Mouse (Mus musculus): ENCODE results near the gene Bak1.

Bak1 gene

DNA sequence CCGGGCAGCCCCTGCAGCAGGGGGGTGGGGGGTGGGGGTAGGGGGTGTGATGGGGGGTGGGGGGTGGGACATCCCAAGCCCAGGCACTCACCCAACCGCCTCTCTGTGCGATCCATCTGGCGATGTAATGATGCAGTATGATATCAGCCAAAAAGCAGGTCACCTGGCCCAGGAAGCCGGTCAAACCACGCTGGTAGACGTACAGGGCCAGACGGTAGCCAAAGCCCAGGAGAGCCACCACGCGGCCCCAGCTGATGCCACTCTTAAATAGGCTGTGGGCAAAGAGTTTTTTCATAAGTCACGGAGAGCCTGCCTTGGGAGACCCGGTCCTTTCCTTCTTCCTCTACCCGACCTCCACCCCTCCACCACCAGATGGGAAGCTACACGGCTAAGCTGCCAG lies 7.7 kb downstream of the Bak1 start:
- DNase-seq (ENCODE audit: low spot score) = no peak

DNA sequence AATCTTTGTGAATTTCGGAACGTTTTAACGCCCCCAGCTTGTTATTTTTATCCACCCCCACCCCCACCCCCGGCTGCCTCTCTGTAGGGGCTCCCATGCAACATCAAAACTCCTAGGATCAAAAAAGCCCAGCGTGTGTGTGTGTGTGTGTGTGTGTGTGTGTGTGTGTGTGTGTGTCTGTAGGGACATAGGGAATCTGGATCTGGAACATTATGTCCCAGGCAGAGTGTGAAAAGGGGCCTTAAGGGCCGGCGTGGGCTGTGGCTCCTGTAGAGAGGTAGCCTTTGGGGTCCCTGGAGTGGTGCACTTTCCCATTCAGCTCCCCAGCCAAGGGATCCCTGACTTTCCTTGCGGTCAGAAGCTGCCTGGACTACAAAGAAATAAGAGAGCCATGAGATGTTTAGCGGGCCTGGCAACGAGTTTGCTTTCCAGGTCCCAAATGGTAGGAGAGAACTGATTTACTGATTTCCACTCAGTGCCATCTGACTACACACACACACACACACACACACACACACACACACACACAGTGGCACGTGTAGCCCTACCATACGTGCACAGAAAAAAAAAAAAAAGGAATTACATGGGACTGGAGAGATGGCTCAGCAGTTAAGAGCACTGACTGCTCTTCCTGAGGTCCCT lies 10.1 kb downstream of the Bak1 start:
- no peak for DNase-seq (ENCODE audit: low spot score)

DNA sequence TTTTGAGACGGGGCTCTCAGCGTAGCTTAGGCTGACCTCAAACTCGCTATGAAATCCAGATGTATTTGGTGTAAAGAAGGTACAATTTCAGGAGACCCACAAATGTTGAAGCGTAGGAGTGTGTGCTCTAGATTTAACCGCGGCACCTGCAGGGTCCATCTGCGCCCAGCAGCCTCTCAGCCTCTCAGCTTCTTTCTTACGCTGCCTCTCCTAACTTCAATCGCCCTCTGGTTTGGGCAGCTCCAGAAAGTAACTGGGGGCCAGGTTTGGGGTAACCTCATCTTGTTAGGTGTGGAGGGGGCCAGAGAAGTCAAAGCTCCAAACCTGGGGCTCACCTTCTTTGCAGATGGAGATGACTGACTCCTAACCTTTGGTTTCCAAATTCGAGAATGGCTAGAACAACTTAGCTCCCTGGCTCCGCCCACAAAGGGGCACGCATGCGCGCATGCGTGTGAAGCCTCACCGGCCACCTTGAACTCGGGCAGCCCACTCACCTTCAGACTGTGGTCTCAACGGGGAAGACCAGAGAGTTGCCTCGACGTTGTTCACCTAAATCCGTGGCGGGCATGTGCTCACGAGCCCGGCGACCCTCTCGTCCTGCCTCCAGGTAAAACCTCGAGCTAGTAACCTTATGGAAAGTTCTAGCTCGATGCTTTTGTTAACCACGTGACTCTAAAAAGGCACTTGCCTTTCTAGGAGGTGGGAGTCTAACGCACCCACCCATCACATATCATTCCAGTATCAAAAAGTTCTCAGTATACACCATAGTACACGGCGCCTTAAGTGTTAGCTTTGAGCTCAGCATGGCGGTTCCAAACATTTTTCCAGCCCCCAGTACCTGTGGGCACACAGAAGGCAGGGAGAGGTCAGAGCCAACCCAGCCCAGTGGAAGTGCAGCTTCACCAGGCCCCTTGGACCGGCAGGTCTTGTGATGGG lies 11.0 kb downstream of the Bak1 start:
- peak; percentile 80 for DNase-seq (ENCODE audit: low spot score)

DNA sequence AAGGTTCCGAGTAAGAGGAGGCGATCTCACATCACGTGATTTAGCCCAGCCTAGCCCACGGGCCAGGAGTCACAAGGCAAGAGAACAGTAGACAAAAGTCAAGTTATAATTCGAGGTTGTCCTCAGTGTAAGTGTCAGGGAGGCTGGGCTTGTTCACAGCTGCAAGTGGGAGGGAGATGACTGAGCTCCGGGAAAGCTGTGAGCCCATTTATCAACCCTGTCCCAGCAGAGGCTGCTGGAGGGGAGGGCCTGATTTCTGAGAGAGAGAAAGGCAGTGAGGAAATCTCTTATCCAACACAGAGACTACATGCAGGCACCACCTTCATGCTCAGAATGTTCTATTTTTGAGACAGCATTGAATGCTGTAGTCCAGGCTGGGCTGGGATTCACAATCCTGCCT lies 15.9 kb downstream of the Bak1 start:
- DNase-seq (ENCODE audit: low spot score) = no peak

DNA sequence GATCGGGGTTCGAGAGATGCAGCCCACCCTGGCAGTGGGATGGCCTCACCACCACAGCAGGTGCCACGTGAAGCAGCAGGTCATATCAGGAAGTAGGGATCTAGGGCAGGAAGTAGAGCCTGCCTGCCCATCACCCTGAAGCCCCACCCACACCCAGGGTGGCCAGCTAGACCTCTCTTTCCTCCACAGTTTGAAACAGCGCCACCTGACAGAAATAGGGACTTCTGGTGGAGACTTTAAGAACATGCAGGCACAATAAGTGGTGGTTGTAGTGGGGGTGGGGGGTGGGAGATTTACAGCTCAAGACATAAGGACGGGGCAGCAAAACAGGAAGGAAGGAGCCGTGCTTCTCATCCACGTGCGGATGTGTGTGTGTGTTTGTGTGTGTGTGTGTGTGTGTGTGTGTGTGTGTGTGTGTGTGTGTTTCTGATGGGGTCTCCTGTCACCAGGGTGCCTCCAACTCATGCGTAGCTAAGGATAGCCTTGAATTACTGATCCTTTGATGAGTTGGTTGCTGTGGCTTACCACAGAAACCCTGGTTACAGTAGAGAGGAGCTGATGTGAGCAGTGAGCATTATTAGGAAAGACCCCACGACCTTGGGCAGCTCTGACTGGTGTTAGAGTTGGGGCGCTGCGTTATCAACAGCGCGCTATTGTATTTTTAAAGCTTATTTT lies 16.7 kb downstream of the Bak1 start:
- peak; percentile 44 for DNase-seq (ENCODE audit: low spot score)

DNA sequence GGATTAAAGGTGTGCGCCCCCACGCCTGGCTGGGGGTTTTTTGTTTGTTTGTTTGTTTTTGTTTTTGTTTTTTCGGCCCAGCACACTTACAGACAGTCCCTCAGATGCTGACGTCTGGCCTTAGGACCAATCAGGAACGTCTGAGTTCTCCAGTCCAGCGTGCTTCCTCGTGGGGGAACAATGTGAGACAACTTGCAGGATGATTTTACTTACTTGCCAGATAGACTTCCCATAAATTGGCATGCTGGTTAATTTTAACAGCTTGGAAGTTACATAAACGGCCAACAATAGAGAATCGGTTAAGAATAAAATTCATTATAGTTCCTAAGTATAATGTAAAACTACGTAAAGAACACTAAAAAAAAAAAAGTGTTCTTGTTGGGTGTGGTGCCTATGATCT lies 17.6 kb downstream of the Bak1 start:
- no peak for DNase-seq (ENCODE audit: low spot score)

DNA sequence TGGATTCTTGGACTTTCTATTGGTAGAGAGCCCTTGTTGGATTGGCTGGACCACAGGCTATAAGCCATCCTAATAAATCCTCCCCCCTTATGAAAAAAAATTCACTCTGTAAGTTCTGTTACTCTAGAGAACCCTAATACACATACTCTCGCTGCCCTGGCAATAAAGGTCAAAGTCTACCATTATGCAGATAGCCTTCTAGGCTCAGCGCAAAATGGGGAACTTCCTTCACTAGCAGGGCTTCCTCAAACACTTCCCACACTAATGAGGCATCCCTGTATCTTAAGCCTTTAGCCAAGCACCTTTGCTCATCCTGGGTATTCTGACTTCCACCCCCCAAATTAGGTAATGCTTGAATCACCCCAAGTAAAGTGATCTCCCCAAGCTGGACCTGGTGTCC lies 20.5 kb downstream of the Bak1 start:
- no peak for DNase-seq (ENCODE audit: low spot score)

DNA sequence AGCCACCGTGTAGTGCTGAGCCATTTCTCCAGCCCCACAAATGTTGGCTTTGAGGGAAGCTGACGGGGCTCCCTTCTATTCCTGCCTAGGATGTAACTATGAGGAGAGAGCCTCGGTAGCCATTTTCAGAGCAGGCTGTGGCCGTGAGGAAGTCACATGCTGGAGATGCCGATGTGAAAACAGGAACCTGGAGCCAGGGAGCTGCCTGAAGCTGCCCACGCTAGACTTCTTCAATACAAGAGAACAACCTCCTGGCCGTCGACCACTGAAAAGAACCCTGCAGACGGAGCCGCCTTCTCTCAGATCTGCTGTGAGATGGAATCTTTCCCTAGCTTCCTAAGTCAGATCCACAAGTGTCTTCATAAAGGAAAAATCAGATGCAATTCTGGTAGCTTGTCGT lies 23.2 kb downstream of the Bak1 start:
- DNase-seq (ENCODE audit: low spot score) = no peak

DNA sequence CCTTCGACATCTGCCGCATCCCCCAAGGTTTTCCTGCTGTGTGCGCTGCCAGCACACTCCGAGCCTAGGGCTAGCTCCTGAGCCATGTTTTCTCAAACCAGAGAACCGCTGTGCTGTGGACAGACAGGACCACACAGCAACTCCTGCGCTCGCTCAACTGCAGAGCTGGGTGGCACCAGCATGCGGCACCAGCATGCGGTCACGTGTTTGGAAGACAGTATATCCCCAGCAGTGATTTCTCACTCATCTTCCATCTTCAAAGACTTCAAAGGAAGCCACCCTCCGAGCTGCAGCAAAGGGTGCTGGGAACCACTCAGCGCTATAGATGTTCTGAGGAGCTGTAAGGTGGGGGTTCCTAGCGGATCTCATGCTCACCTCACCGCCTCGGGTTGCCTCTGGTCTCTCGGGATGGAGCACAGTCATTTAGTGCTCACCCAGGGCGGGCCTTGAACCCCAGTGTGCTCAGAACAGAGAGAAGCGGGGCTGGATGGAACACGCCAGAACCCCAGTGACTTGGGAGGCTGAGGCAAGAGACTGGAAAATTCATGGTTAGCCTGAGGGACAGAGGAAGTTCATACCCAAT lies 23.8 kb downstream of the Bak1 start:
- no peak for DNase-seq (ENCODE audit: low spot score)

DNA sequence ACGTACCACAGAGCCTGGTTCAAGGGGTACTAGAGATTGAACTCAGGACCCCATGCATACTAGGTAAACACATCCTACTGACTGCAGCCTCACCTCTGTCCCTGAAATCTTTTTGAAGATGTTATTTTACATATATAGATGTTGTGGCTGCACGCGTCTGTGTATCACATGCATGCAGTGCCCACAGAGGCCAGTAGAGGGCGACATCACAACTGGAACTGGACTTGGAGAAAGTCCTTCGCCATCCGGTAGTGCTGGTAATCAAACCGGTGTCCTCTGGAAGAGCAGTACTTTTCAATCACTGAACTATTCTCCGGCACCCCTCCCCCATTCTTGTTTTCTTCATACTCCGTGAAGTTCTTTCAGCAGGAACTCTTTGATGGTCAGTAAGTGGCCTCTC lies 24.4 kb downstream of the Bak1 start:
- DNase-seq (ENCODE audit: low spot score) = peak; percentile 57

DNA sequence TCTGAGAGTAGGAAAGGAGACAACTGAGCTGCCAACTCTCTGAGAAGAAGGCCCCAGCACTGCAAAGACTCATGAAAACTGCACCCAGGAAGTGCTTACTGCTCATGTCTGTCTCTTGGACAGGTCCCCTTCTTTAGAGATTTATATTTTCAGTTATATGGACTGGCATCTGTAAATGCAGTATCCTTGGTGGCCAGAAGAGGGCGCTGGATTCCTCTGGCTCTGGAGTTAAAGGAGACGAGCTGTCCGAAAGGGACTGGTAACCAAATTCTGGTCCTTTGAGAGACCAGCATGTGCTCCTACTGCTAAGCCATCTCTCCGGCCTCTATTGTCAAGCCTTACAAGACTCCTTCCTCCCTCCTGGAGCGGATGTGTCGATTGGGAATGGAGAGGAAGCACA lies 26.9 kb downstream of the Bak1 start:
- DNase-seq (ENCODE audit: low spot score) = no peak

DNA sequence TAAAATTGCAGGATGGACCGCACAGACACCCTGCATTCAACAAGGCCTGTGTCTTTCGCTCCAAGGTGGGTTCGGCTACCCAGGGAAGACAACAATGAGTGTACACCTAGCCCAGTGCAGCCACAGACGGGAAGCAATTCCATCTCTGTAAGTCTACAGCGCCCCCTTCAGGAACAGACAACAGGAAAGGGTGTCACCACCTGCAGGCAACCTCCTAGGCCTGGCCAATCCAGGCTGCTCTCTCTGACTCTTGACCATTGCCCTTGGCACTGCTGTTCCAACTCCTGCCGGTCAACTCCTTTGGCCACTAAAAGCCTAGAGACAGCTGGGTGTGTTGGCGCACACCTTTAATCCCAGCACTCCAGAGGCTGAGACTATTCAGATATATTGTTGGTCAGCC lies 27.7 kb downstream of the Bak1 start:
- no peak for DNase-seq (ENCODE audit: low spot score)

DNA sequence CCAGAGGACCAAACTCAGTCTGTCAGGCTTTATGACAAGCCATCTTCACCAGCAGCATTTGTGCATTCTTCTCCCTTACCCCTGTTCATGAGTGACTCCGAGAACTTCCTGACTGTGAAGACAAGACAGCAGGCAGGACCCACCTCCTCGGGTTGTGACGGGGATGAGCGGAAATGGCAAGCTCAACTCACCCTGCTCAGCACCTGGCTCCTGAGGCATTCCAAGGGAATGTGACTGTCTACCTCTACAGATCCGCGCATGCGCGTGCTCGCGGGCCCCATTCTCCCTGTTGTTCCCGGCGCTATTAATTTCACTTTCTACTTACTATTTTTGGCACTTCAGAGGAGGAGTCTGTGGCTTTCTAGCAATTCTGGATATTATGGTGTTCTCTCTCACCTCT lies 28.8 kb downstream of the Bak1 start:
- DNase-seq (ENCODE audit: low spot score) = no peak

DNA sequence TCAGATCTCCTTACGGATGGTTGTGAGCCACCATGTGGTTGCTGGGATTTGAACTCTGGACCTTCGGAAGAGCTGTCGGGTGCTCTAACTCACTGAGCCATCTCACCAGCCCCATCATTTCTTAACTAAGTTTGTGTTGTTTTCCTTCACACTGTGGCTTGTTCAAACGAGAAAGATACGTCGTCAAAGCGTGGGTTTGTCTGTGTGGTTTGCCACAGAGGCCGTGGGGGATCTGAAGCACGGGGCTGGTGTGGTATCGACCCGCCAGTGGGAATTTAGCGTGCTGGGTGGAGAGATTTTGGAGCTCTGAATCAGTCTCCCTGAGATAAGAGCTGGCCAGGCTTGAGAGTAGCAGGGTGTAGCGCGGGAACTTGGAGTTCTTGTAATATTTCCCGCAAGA lies 30.5 kb downstream of the Bak1 start:
- no peak for DNase-seq (ENCODE audit: low spot score)

DNA sequence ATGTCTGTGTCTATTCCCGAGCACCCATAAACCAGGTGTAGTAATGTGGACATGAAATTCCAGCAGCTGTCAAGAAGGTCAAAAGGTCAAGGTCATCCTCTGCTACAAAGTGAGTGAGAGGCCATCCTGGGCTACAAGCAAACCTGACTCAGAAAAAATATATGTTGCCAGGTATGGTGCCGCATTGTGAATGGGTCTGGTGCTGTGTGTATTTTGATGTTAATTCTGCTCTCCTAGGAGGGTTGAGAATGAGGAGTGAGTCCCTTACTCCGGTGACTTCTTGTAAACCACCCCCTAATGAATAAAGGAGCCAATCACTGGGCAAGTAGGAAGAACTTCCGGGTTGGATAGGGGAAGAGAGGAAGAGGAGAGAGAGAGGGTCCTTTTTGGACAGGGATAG lies 31.1 kb downstream of the Bak1 start:
- DNase-seq (ENCODE audit: low spot score) = no peak

DNA sequence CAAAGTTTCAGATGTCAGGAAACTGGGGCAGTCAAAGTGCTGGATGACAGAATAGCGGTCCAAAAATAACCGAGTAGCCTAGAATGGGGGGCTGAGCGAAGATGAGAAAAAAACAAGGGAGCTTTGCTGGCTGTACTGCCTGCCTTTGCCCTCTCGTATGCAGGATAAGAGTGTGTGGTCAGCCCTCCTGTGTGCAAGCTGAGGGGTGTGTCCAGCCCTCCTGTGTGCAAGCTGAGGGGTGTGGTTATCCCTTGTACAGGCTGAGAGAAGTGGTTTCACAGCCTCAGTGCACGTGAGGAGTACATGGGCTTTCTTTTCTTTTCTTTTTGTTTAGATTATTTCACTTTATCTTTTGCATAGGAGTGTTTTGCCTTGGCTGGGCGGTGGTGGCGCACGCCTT lies 33.2 kb downstream of the Bak1 start:
- DNase-seq (ENCODE audit: low spot score) = no peak

DNA sequence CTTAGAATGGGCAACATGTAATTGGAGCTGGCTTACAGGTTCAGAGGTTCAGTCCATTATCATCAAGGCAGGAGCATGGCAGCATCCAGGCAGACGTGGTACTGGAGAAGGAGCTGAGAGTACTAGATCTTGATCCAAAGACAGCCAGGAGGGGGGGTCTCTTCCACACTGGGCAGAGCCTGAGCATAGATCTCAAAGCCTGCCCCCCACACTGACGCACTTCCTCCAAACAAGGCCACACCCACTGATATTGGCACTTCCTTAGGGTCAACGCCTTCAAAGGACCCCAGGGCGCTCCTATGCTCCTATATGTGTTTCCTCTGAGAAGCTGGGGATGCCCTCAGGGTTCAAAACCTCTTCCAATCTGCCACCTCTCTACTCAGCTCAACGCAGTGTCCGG lies 33.8 kb downstream of the Bak1 start:
- no peak for DNase-seq (ENCODE audit: low spot score)

DNA sequence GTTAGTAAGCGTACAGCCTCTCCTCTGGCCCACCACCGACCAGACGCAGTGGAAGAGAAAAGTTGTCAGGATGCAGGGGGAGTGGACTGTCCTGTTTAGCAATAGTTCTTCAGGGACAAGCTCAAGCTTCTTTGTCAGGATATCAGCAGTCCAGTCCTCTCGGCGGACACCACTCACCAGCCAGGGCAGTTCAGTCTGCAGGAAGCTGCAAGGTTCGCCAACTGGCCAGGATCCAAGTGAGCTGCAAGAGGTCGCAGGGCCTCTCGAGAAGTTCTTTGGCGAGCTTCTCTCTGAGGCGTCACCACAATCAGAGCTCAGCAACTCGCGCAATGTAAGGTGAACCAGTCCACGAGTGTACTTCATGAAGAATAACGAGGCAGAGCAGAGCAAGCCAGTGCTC lies 34.4 kb downstream of the Bak1 start:
- DNase-seq (ENCODE audit: low spot score) = no peak

DNA sequence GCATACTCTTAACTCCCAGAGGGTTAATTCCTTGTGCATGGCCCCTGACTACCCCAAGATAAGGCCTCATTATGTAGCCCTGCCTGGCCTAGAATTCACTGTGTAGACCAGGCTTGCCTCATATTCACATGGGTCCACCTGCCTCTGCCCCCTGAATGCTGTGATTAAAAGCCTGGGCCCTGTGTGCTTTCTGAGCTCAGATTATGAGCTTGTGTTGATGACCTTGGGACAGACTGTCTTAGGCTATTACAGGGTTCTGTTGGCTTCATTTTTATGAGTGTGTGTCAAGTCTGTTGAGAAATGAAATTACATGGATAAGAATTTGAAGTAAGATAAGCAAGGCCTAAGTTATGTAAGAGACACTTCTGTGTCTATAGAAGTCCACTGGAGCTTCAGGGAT lies 38.3 kb downstream of the Bak1 start:
- DNase-seq (ENCODE audit: low spot score) = no peak

DNA sequence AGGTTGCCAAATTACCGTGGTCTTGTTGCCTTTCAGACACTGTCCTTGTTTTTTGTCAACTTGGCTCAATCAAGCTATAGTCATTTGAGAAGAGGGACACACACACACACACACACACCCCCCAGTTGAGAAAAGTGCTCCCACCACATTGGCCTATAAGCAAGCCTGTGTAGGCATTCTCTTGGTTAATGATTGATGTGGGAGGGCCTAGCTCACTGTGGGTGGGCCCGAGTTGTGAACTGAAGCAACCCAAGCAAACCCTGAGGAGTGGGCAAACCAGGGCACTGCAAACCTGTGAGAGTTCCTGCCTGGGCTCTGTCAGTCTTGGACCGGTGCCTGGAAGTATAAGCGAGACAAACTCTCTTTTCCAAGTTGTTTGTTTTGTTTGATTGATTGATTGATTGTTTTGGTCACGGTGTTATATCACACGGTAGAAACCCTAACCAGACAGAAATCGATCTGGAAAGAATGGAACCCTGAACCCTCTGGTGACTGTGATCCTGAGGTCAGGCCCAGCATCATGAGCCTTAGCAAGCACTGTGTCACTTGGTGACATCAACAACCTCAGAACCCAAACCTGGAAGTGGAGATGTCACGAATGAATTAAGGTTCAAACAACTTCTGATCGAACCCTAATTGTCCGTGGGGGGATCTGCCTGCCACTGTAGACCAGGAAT lies 43.2 kb downstream of the Bak1 start:
- DNase-seq (ENCODE audit: low spot score) = no peak

DNA sequence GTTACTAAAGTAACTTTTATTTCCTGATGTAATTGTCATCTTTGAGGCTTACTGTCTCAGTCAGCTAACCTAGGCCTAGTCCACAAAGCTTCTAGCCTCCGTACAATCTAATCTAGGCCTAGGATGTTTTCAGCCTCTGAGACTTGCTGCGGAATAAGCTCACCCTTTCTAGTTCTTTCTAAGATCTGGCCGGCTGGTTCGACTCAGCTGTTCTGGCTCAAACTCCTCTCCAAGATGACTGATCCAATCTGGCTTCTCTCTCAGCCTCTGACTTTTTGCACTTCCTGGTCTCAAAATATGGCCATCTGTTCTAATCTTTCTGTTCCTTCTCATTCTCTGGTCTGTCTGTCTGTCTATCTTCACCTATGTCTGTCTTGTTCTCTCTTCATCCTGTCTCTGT lies 45.4 kb downstream of the Bak1 start:
- no peak for DNase-seq (ENCODE audit: low spot score)

DNA sequence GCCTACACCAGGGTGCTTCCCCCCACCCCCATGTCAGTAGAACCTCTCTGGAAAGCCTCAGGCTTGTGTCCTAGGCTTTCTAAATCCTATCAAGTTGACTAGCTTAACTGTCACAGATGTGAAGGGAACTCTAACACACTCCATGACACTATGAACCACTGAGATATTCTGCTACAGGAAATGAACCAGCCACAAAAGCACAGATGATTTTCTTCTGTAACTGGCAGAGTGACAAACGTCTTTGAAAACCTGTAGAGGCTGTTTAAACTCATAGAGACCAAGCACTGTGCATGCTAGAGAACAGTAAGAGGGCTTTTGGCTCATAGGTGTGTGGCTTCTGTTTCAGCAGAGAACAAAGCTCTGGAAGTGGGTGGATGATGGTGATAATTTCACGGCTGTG lies 47.8 kb downstream of the Bak1 start:
- no peak for DNase-seq (ENCODE audit: low spot score)

Data from spleen, adult 12 weeks (tissue).